Comparison of ENCODE assay signal across 13 mouse cellular contexts in the genomic region with DNA sequence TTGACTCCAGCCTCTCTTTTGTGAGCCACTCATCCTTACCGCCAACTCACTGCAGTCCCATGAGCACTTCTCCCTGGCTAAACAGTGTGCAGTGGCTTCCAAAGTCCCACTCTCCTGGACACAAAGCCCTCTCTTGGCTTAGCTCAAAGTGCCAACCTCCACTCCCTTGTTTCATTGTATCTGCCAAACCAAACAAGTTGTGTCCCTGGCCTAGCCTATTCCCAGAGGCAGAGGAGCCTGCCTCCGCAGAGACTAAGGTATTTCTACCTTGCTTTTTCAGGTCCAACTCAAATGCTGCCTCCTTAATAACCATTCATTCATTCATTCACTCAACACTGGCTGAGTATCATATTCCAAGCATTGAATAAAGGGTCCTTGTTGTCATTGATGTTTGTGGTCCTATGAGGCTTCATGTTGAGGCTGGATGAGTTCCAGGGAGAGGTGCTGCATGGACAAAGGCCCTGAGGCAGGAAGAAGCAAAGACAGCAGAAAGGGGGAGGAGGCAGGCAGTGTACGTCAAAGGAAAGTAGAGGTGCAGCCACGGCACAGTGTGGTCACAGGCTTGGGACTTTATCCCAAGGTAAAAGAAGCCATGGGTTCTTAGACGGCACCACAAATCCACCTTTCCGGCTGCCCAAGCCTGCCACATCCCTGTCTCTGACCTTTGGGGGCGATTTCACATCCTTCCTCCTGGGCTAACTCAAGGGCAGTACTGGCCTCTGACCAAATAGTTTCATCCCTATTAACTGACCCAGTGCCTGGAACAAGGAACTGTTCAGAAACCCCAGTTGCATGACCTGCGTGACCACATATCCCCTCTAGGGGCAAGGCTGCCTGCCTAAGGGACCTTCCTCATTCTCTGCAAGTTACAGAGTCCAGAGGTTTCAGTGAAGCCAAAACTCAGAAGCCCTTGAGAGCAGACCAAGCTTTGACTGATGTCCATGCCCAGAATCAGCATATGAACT.
DNase-seq lines count a peak whose midpoint lies in the region; ATAC-seq lines count a peak whose summit lies in the region.
"Had no signal": no experiment of that assay in that cellular context is flagged by ENCODE, and none has a peak within 500 bp of the region (broad histone marks: within the 10 kb centered on the region; RNA-seq: fewer than 3 reads in every experiment).

No protein-coding gene starts in this region.

- no peak overlapping the region for H3K4me2 ChIP-seq in forebrain, embryonic 14.5 days (ENCODE audit: low read length)
- H3K4me2 ChIP-seq in neural tube, embryonic 11.5 days (ENCODE audit: low read depth) = no peak overlapping the region
- H3K4me2 ChIP-seq: embryonic facial prominence, embryonic 13.5 days; limb, embryonic 12.5 days had no signal

- H3K36me3 ChIP-seq in forebrain, embryonic 10.5 days (replicated peaks) = no peaks in the 10 kb centered on the region
- no peaks in the 10 kb centered on the region for H3K36me3 ChIP-seq in forebrain, embryonic 14.5 days (ENCODE audit: control insufficient read depth, insufficient read depth, low read length)
- no peaks in the 10 kb centered on the region for H3K36me3 ChIP-seq in neural tube, embryonic 11.5 days (ENCODE audit: control insufficient read depth, insufficient read depth, low read length)
- H3K36me3 ChIP-seq: embryonic facial prominence, embryonic 13.5 days; limb, embryonic 12.5 days had no signal

- H3K27ac ChIP-seq in forebrain, embryonic 10.5 days = 0 out of 2 replicates have a peak overlapping the region, but pooled peaks have one; percentile 4
- no peak overlapping the region for H3K27ac ChIP-seq in forebrain, embryonic 14.5 days (ENCODE audit: low read depth, low read length)
- no peak overlapping the region for H3K27ac ChIP-seq in neural tube, embryonic 11.5 days (ENCODE audit: low read depth, low read length)

- no peak for ATAC-seq in forebrain, embryonic 14.5 days
- no peak for ATAC-seq in neural tube, embryonic 11.5 days (ENCODE audit: insufficient read depth, low FRiP score, low TSS enrichment)

- no peak overlapping the region for H3K4me3 ChIP-seq in forebrain, embryonic 10.5 days
- H3K4me3 ChIP-seq in forebrain, embryonic 14.5 days (ENCODE audit: low read depth, low read length) = no peak overlapping the region
- H3K4me3 ChIP-seq in neural tube, embryonic 11.5 days (ENCODE audit: low read depth, low read length) = no peak overlapping the region
- H3K4me3 ChIP-seq: embryonic facial prominence, embryonic 13.5 days; limb, embryonic 12.5 days had no signal

- WGBS in forebrain, embryonic 10.5 days = 65% methylated on average over 8 of the region's 8 CpGs
- 65% methylated on average over 8 of the region's 8 CpGs for WGBS in forebrain, embryonic 14.5 days
- 73% methylated on average over 8 of the region's 8 CpGs for WGBS in neural tube, embryonic 11.5 days

- H3K27me3 ChIP-seq in forebrain, embryonic 10.5 days (ENCODE audit: poor library complexity, severe bottlenecking) = peaks cover 100% of the 10 kb centered on the region
- H3K27me3 ChIP-seq in forebrain, embryonic 14.5 days (replicated peaks; ENCODE audit: control insufficient read depth, insufficient read depth, low read length) = no peaks in the 10 kb centered on the region
- H3K27me3 ChIP-seq in neural tube, embryonic 11.5 days (ENCODE audit: control insufficient read depth, insufficient read depth, low read length) = 0 out of 2 replicates have a peak, but pooled peaks cover 4% of the 10 kb centered on the region

- peaks cover 96% of the 10 kb centered on the region for H3K4me1 ChIP-seq in forebrain, embryonic 10.5 days
- H3K4me1 ChIP-seq in forebrain, embryonic 14.5 days (ENCODE audit: control insufficient read depth, insufficient read depth, low read length) = peaks cover 37% of the 10 kb centered on the region
- peaks cover 37% of the 10 kb centered on the region for H3K4me1 ChIP-seq in neural tube, embryonic 11.5 days (ENCODE audit: control insufficient read depth, insufficient read depth, low read length)

- no peak overlapping the region for H3K9ac ChIP-seq in forebrain, embryonic 14.5 days (ENCODE audit: low read length)
- H3K9ac ChIP-seq in neural tube, embryonic 11.5 days (ENCODE audit: low read length) = no peak overlapping the region
- H3K9ac ChIP-seq: embryonic facial prominence, embryonic 13.5 days; limb, embryonic 12.5 days had no signal

- H3K9me3 ChIP-seq in forebrain, embryonic 10.5 days = no peaks in the 10 kb centered on the region
- H3K9me3 ChIP-seq in forebrain, embryonic 14.5 days (replicated peaks; ENCODE audit: control insufficient read depth, low read length) = no peaks in the 10 kb centered on the region
- H3K9me3 ChIP-seq in neural tube, embryonic 11.5 days (ENCODE audit: control insufficient read depth, low read length) = no peaks in the 10 kb centered on the region
- H3K9me3 ChIP-seq: embryonic facial prominence, embryonic 13.5 days; limb, embryonic 12.5 days had no signal

- peak; percentile 16 for DNase-seq in forebrain, embryonic 10.5 days (ENCODE audit: extremely low spot score, low spot score)
- DNase-seq in forebrain, embryonic 14.5 days (ENCODE audit: low spot score) = no peak
- peak; percentile 20 for DNase-seq in kidney, adult 9 months
- no peak for DNase-seq in kidney, adult 8-10 months
- DNase-seq in ovary, postnatal 36 days (ENCODE audit: low spot score) = peak; percentile 3
- no peak for DNase-seq in ovary, postnatal 14 days (ENCODE audit: low spot score)
- peak; percentile 14 for DNase-seq in neural tube, embryonic 11.5 days (ENCODE audit: low spot score)
- no peak for DNase-seq in frontal cortex, postnatal 10 days (ENCODE audit: low spot score in 2 of 2)
- DNase-seq: adrenal gland, adult 8-10 months; B cell, adult 2 months; cerebellum, postnatal 10 days had no signal

Comparison
In these comparisons a context has a peak if more than half of its experiments do, and no peak if none do; other contexts are left out.
1. DNase-seq: peak in forebrain, embryonic 10.5 days (single experiment), kidney, adult 9 months (single experiment), ovary, postnatal 36 days (single experiment) and neural tube, embryonic 11.5 days (single experiment); none in forebrain, embryonic 14.5 days (single experiment), kidney, adult 8-10 months (0 of 2), ovary, postnatal 14 days (single experiment) and frontal cortex, postnatal 10 days (0 of 2).